Mouse (Mus musculus): ENCODE measurements around the gene Plcxd1. TPM values are rescaled to one million over a fixed set of nuclear protein-coding genes. Genes with fewer than 3 reads are reported as not detected.
A peak's percentile ranks its signal among the peaks of the same experiment; 100 is the strongest.

The Plcxd1 gene
- polyA plus RNA-seq, 1 experiment: 3.2 TPM

GRCm38 (mm10) chr5:110101716-110102347 lies 2.1 kb downstream of the Plcxd1 start:
- TF ChIP-seq CTCF (IDR thresholded peaks at IDR 0.05; ENCODE audit: borderline replicate concordance, extremely low read depth, insufficient read depth, insufficient read length) (no peak), POLR2A (IDR thresholded peaks at IDR 0.05; ENCODE audit: borderline replicate concordance, extremely low read depth, insufficient read depth, insufficient read length, poor library complexity, severe bottlenecking) (no peak)
- peak; percentile 76 for DNase-seq (ENCODE audit: low read depth)

- TF ChIP-seq CTCF (IDR thresholded peaks at IDR 0.05; ENCODE audit: borderline replicate concordance, extremely low read depth, insufficient read depth, insufficient read length) (no peak), POLR2A (IDR thresholded peaks at IDR 0.05; ENCODE audit: borderline replicate concordance, extremely low read depth, insufficient read depth, insufficient read length, poor library complexity, severe bottlenecking) (no peak)
- DNase-seq (ENCODE audit: low read depth): no peak
Observed at GRCm38 (mm10) chr5:110102429-110102828, 2.7 kb downstream of the Plcxd1 start.

GRCm38 (mm10) chr5:110102853-110103625 lies 3.3 kb downstream of the Plcxd1 start:
- no peak for TF ChIP-seq POLR2A (IDR thresholded peaks at IDR 0.05; ENCODE audit: borderline replicate concordance, extremely low read depth, insufficient read depth, insufficient read length, poor library complexity, severe bottlenecking)
- TF ChIP-seq CTCF (IDR thresholded peaks at IDR 0.05; ENCODE audit: borderline replicate concordance, extremely low read depth, insufficient read depth, insufficient read length): no peak
- no peak for DNase-seq (ENCODE audit: low read depth)

- TF ChIP-seq CTCF (IDR thresholded peaks at IDR 0.05; ENCODE audit: borderline replicate concordance, extremely low read depth, insufficient read depth, insufficient read length) (no peak), POLR2A (IDR thresholded peaks at IDR 0.05; ENCODE audit: borderline replicate concordance, extremely low read depth, insufficient read depth, insufficient read length, poor library complexity, severe bottlenecking) (no peak)
- DNase-seq (ENCODE audit: low read depth): no peak
Observed at GRCm38 (mm10) chr5:110103901-110104615, 4.3 kb downstream of the Plcxd1 start.

GRCm38 (mm10) chr5:110104616-110105380 lies 5.0 kb downstream of the Plcxd1 start:
- TF ChIP-seq POLR2A (IDR thresholded peaks at IDR 0.05; ENCODE audit: borderline replicate concordance, extremely low read depth, insufficient read depth, insufficient read length, poor library complexity, severe bottlenecking) (no peak), CTCF (IDR thresholded peaks at IDR 0.05; ENCODE audit: borderline replicate concordance, extremely low read depth, insufficient read depth, insufficient read length) (no peak)
- no peak for DNase-seq (ENCODE audit: low read depth)

- DNase-seq (ENCODE audit: low read depth): no peak
- no peak for TF ChIP-seq POLR2A (IDR thresholded peaks at IDR 0.05; ENCODE audit: borderline replicate concordance, extremely low read depth, insufficient read depth, insufficient read length, poor library complexity, severe bottlenecking)
- no peak for TF ChIP-seq CTCF (IDR thresholded peaks at IDR 0.05; ENCODE audit: borderline replicate concordance, extremely low read depth, insufficient read depth, insufficient read length)
Observed at GRCm38 (mm10) chr5:110106140-110106871, 6.5 kb downstream of the Plcxd1 start.

GRCm38 (mm10) chr5:110106901-110107564 lies 7.3 kb downstream of the Plcxd1 start:
- TF ChIP-seq POLR2A (IDR thresholded peaks at IDR 0.05; ENCODE audit: borderline replicate concordance, extremely low read depth, insufficient read depth, insufficient read length, poor library complexity, severe bottlenecking) (no peak), CTCF (IDR thresholded peaks at IDR 0.05; ENCODE audit: borderline replicate concordance, extremely low read depth, insufficient read depth, insufficient read length) (no peak)
- DNase-seq (ENCODE audit: low read depth): no peak

- TF ChIP-seq CTCF (IDR thresholded peaks at IDR 0.05; ENCODE audit: borderline replicate concordance, extremely low read depth, insufficient read depth, insufficient read length): no peak
- peak; percentile 49; the same call in 1 of the 2 replicates for TF ChIP-seq POLR2A (IDR thresholded peaks at IDR 0.05; ENCODE audit: borderline replicate concordance, extremely low read depth, insufficient read depth, insufficient read length, poor library complexity, severe bottlenecking)
- DNase-seq (ENCODE audit: low read depth): peak; percentile 99
Observed at GRCm38 (mm10) chr5:110107581-110108304, 8.0 kb downstream of the Plcxd1 start, which contains the start of gene Gtpbp6. Gtpbp6 (minus strand) TSS chr5:110108197.

- TF ChIP-seq POLR2A (IDR thresholded peaks at IDR 0.05; ENCODE audit: borderline replicate concordance, extremely low read depth, insufficient read depth, insufficient read length, poor library complexity, severe bottlenecking) (no peak), CTCF (IDR thresholded peaks at IDR 0.05; ENCODE audit: borderline replicate concordance, extremely low read depth, insufficient read depth, insufficient read length) (no peak)
- no peak for DNase-seq (ENCODE audit: low read depth)
Observed at GRCm38 (mm10) chr5:110108305-110108628, 8.5 kb downstream of the Plcxd1 start.

Measured in brain, embryonic 14.5 days (tissue).